Mouse (Mus musculus) left cerebral cortex, postnatal 36 days (tissue): ENCODE results near the gene Prickle2. TPM values are rescaled to one million over a fixed set of nuclear protein-coding genes. Genes with fewer than 3 reads are reported as not detected.
A peak's percentile ranks its signal among the peaks of the same experiment; 100 is the strongest.

ENCODE experiments used
- DNase-seq, 2 experiments: peaks; one replicate each; pipeline ENCODE4 v3.0.0; 2021 to 2022; ENCODE audit warnings: low spot score in 2 of 2, mixed read lengths in 1 of 2
- intact Hi-C: fragments of 180-260 bp; cut with DNase I; formaldehyde crosslinking; loops from one replicate; pipeline ENCODE4 v1.15.1; 2025
- total RNA-seq, 2 experiments: library from RNA; stranded (reverse); gene quantifications; 2 replicates each; pipeline ENCODE4 v1.2.3; 2021

Prickle2 gene
- 100 to 1,000 TPM; 164 to 189 TPM for total RNA-seq

DNA sequence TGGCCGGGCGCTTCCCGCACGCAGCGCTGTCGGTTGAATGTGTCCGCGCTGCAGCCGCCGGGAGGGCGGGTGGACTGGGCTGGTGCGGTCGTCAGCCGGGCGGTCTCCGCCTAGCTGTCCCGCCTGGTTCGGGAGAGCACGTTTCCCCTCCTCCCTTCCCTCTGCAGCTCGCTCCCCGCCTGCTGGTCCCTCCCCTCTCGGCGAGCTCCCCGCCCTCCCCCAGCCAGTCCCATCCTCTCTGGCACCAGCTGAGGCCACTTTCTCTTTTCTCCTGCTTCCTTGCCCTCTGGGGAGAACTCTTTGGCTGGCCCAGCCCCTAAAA is at the start of gene Prickle2:
TSS of gene Prickle2 (minus strand) at position 11 of the 322 bp plus-strand sequence.
- DNase-seq: peak; percentile 61 to 72
- intact Hi-C loops: no loop called here

DNA sequence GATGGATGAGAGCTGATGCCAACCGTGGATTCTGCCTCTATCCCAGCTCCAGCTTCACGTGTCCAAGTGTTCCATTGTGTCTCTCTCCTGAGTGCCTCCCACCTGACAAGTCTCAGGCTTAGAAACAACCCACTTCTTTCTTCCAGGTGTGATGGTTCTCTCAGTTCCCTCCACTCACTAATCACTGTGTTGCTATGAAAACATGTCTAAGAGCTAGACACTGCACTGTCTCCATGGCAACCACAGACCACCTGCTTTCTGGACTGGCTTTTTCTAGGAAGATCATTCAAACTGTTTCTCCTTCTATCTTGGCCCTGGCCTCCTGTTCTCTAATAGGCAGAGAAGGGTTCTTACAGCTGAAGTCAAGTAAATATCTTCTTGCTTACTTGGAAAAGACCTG is 46.8 kb upstream of the Prickle2 start:
- no peak for DNase-seq
- intact Hi-C loops: no loop called here

DNA sequence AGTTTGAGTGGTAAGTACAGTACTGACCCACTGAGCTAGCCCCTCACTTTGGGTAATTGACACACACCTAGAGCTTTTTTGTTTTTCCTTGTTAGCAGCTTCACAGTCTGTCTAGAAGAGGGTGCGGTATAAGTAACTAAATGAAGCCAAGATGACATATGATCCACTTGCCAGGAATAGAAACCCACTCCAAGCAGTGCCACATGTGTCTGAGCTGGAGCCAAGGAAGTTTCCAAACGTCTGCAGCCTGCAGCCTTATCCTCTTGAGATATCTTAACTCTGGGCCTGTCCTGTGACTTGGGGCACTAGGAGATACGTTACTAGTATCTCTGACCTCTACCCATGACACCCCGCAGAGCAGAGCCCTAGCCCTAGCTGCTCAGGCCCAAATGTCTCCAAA is 43.5 kb upstream of the Prickle2 start:
- intact Hi-C loops: no loop called here
- no peak for DNase-seq

DNA sequence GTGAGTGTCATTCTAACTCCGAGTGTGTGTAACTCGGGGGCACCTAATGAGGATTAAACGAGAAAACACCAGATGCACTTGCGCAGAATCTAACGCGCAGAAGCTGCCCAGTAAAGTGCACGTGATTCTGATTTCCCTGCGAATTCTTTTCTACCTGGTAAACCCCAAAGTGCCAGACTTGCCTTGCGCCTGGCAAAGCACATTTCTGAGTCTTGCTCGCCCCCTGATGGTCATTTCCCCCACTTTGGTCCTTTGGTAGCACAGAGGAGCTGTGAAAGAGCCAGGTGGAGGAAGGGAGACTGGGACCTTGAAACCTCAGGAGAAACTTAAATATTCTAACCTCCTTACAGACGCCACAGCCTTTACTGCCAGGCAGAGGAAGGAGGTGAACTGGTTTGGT is 37.6 kb upstream of the Prickle2 start:
- intact Hi-C loops: loop anchor here (1.0 kb wide), 1 partner anchor 457 kb away; no protein-coding TSS in a partner anchor
- DNase-seq: peak; percentile 68 to 85

DNA sequence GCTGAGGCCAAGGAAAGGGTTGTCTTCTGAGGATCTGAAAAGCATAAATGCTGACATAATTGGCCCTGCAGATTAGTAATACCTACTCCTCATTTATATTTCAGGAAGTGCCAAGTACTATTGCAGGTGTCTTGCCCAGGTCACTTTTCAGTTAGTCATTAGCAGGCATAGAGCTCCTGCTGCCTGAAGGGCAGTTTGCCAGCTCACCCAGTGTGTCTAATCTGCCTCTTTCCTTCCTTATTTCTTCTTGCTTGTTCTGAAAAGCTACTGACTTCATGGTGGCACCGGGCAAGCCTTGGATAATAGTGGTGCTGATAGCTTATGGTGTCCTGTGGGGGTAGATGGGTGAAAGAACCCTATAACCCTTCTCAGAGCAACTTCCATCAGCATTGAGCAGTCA is 31.2 kb upstream of the Prickle2 start:
- intact Hi-C loops: no loop called here

DNA sequence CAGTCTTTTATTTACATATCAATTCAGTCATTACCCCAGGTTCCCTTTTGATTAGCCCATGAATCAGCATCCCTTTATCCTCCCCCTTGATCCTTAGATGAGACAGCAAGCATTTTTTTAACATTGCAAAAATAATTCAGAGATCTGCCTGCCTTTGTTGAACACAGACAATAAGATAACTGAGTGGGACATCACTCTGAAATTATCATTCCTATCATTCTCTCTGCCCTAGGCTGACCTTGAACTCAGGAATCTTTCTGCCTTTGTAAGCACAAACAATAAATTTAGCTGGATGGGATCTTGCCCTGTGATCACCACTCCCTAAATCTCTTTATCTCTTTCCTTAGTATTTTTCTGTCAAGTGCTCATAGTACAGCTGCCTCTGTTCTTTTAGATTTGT is 27.7 kb upstream of the Prickle2 start:
- intact Hi-C loops: no loop called here
- no peak for DNase-seq

More for the DNA sequence above, 31.2 kb upstream of the Prickle2 start:
- DNase-seq: no peak

DNA sequence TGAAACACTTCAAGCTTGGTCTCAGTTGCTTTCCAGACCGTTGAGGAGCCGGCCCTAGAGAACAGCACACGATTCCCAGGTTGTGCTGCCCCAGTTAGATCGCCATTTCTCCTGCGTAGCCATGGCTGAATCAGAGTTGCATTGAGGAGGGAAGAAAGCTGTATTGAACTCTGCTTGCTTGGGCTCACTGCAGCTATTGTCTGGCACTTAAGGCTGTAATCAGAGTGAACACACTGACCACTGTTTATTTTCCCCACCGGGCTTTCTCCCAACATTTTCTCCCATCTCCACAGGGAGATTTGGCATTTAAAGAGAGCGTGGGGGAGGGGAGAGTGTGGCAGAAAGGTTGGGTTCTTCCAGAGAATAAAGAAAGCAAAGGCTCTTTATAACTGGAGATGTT is 22.6 kb upstream of the Prickle2 start:
- intact Hi-C loops: loop anchor here (5.0 kb wide), 3 partner anchors 61 to 246 kb away; no protein-coding TSS in a partner anchor
- DNase-seq: no peak

DNA sequence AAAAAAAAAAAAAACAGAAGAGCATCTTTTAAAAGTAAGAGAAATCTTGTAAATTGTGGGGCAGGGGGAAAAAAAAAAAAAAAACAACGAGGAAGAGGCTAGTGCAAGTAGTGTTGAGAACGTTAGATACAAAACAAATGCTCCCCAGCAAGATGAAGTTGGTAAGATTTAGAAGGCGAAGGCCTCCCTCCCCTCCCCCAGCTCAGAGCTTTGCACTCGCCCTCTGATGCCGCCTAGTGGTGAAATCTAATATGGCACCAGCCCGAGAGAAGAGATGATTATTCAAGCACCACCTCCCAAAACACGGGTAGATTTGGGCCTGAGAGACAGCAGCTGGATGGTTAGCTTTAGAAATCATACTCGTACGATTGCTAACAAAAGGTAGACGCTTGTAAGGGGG is 22.1 kb upstream of the Prickle2 start:
- peak; percentile 90 for DNase-seq
- intact Hi-C loops: loop anchor here (5.0 kb wide), 3 partner anchors 61 to 246 kb away; no protein-coding TSS in a partner anchor

DNA sequence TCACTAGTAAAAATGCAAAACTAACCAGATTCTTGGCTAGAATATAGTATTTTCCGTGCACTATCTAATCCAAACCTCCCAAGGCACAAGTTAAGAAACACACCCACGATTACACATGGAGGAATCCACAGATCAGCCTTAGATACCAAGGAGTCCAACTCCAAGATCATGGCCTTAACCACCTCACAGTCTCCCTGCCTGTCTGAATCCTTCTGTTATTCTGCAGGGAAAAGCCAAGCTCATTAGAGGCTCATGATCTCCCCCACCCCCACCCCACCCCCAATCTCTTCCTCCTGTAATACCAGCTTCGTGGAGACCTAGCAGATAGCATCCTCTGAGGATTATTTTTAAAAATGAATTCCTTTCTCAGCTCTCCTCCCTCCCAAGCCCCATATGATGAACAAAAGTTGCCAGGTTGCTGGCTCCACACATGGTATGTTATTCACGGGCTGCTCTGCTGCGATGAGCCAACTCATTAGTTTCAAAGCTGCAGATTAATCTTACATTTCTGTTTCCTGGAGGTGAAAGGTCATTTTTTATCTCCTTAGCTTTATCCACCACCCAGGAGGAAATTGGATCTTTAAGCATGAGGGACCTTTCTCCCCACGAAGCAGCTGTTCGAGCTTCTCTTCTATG is 21.5 kb upstream of the Prickle2 start:
- intact Hi-C loops: loop anchor here (5.0 kb wide), 3 partner anchors 60 to 245 kb away; no protein-coding TSS in a partner anchor

DNA sequence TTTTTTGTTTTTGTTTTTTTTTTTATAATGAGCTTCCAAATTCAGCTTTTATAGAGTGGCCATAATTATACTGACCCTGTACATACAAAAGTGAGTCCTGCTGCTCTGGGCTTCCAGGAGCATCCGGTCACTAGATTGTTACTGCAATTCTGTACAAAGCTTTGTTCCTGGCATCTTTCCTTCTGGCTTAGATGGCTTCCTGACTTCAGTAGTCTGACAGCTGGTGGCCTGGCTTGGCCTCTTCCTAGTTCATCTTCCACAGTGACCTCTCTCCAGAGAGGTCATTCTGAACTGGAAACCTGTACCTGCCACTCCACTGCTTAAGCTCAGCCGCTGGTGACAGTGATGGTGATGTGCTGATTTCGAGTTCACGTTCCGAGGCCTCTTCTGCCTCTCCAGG is 20.2 kb upstream of the Prickle2 start:
- intact Hi-C loops: loop anchor here (5.0 kb wide), 3 partner anchors 59 to 244 kb away; no protein-coding TSS in a partner anchor
- no peak for DNase-seq

More for the DNA sequence above, 21.5 kb upstream of the Prickle2 start:
- peak in 1 of 2 experiments; percentile 25 for DNase-seq

DNA sequence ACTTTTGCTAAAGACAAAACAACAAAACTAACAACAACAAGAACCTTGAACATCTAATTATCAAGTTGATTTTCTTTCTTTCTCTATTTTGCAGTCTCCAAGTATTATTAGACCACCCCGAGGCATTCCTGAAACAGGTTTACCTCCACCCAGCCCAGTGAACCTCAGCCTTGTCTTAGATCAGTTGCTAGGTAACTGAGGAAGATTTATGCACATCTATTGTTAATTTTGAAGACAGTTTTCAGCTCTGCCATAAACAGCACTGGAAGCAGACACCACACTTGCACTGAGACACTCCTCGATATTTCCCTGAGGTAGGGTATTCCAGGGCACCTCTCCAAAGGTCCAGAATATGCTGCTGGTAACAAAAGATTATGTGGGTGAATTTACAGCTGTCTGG is 18.4 kb upstream of the Prickle2 start:
- intact Hi-C loops: no loop called here
- no peak for DNase-seq

DNA sequence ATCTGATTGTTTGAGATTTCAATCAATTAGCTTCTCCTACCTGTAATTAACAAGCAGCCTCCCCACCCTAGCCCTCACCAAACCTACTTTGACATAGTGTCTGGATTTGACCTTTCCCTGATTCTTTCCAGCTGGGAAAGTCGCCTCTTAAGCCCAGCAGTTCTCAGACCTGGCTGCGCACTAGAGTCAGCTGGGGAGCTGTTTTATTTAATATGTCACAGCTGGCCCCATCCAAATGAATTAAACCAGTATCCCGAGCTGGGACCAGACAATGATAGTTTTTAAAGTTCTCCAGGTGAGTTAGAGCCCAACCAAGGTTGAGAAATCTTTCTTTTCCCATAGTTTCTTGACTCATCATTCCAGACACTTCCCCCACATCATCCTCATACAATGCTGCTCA is 9.9 kb upstream of the Prickle2 start:
- intact Hi-C loops: no loop called here

DNA sequence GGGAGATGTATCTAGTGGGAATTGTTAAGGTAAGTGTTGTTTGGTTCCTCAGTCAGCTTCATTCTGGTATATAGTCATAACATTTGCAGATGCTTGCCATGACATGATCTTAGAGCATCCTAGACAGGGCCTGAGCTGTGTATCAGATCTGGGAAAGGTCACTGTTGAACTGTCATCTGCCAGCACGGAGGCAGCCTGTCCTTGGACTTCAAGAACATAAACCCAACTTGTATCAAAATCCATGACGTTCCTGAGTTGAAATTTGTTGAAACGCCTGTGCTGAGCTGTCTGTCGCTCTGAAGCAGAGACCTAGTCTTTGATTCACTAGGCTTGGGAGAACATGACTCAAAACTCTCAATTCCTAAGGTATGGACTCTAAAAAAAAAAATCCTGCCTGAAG is 8.8 kb upstream of the Prickle2 start:
- intact Hi-C loops: no loop called here
- no peak for DNase-seq

More for the DNA sequence above, 9.9 kb upstream of the Prickle2 start:
- no peak for DNase-seq

DNA sequence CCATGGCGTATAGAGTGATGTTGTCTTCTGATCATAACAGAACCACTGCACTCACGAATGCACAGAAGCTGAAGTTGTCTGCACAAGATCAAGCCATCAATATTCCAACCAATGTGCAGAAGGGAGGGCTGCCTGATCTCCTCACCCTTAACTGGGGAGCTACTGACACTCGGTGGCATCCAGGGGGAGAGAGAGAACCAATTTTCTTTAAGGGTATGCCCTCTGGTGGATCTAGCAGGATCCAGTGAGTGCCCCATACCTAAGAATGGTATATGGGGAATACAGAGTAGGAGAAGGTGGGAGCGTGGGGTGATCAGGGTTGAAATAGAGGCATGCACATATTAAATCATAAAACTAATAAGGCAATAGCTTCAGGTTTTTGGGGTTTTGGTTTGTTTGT is 2.2 kb upstream of the Prickle2 start:
- no peak for DNase-seq
- intact Hi-C loops: no loop called here

DNA sequence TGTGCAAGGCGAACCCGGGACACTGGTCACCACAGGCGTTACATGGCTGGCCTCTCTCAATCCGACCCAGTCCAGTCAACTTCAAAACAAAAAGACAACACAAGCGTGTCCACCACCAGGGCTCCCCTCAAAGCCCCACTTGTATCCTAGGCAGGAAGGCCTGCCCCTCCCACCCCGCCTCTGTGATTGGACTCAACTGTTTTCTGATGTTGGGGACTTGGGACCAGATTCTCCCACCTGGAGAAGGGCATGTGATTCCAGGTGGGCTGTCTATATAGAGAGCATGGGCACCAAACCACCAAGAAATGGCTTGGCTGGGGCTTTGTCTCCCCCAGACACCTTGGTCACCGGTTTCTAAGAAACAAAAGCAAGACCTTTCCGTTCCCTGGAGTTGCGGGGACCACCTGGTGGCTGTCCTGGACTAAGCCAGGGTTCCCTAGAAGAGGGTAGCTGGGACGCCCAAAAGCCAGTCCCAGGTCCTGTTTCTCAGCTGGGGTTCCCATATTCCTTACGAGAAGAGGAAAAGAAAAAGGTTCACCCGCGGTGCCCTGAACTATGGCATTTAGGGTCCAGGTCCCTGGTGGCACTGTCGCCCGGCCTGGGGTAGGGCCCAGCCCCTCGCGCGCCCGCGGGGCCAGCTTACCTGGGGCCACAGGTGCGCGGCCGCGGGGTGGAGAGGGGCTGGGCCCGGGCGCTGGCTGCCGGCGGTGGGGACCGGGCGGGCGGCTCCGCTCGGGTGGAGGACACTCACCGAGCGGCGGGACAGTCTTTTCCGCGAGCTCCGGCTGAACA is 406 bp downstream of the Prickle2 start:
- DNase-seq: no peak
- intact Hi-C loops: no loop called here

DNA sequence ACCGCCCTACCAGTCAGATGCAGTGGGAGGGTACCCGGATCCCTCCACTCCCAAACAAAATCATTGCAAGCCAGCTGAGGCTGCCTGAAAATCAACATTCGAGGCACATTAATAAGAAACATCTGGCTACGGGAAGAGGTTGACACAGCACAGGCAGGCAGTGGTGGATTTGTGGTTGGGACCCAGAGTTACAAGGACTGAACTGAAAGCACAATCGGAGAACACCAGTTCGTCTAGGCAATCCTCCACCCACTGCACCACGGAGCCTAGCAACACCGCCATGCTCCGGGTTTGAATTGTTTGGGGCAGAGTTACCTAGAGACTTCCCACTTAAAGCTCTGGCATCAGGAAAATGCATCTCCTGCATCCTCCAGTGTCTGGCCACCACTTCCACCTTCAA is 1.1 kb downstream of the Prickle2 start:
- peak in 1 of 2 experiments; percentile 40 for DNase-seq
- intact Hi-C loops: no loop called here

DNA sequence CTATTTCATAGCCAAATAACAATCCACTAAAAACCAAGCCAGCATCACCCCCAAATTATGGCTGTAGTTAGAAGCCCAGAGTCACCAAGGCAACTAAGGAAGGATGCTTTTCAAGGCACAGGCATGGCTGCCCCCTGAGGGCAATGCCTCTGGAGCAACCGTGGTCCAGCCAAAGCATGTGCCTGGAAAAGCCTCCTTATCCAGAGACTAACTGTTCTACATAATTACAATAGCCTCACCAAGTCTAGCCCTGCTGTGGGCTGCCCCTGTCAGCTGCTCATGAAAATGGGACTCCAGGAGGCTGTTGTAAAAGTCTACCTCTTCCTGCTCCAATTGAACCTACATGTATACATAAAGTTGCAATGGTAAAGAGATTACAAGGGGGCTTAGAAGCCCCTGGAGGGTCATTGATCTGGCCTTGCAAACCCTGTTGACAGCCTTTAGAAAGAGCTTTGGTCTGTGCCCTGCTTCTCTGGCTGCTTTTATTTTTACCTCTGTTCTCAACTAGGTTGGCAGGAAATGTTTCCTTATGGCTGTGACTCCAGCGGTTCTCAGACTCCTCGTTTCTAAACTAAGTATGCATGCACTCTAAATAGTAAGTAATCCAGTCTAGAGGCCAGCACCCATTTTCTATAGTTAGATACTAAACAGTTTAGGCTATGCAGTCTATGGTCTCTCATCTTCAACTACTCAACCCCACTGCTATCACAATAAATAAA is 6.3 kb downstream of the Prickle2 start:
- DNase-seq: no peak

DNA sequence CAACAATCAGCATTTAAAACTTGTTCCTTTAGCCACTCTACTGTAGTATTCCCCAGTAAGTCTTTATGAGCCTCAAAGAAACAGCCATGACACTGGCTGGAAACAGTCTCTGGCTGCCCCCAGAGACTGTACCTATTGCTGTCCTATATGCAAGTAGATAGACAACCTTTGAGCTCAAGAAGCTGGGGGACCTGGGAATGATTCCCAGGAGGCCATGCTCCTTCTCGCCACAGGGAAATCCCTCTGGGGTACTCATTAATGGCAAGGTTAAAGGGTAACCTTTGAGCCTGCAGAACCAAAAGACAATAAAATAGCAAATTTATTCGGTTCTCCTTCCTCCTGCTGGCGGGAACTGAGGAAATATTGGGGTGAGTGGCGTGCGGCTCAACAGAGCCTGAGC is 8.1 kb downstream of the Prickle2 start:
- intact Hi-C loops: no loop called here
- no peak for DNase-seq

More for the DNA sequence above, 6.3 kb downstream of the Prickle2 start:
- intact Hi-C loops: no loop called here

DNA sequence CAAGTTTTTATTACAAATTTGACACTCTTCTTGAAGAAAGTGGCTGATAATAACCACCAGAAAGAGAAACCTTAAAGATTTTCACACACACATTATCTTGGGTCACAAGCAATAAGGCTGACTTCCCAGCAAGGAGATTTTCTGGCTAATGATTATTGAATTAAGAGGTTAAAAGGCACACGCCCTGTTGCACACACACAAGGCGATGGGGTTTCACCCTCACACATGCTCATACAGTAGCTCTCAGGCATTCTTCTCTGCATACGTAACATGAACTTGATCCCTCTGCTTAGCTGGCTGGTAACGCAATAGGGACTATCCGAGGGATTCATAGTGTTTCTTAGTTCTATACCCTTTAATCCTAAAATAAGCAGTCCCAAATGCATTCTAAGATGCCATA is 18.6 kb downstream of the Prickle2 start:
- intact Hi-C loops: no loop called here
- no peak for DNase-seq

DNA sequence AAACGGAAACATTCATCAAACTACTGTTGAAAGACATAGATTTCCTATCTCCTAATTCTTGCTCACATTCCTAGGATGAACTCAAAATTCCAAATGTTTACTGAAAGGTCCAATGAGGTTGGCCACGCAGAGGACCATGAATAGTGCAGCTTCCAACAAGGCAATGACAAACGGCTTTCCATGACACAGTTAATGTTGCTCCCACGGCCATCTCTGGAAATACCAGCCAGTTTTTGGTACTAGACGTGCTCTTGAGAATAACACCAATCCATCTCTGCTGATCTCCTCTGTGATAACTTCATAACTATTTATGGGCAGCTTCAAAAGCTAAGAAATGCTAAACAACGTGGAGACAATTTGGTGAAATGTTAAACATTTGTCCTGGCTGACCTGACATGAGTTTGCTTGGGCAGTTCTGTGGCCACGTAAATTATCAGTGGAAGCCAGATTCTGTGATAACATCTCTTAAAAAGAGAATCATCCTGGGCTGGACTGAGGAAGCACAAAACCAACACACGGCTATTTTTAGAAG is 31.5 kb downstream of the Prickle2 start:
- no peak for DNase-seq
- intact Hi-C loops: no loop called here
